Mouse (Mus musculus) embryonic fibroblast, embryonic 13.5 days (primary cell): ENCODE measurements around the gene Adh1.

Experiments
- CTCF ChIP-seq: IDR thresholded peaks from 2 replicates; pipeline ENCODE4 v1.5.1; 2011; ENCODE audit warnings: mild to moderate bottlenecking, control low read depth, low read length, moderate library complexity, borderline replicate concordance; ENCODE audit not compliant: insufficient read depth
- POLR2A ChIP-seq: IDR thresholded peaks from 2 replicates; pipeline ENCODE4 v1.6.1; 2011; ENCODE audit warnings: low read depth, mild to moderate bottlenecking, control low read depth, low read length, moderate library complexity

- TF ChIP-seq CTCF (no peak), POLR2A (no peak)
These were observed 52.2 kb downstream of the Adh1 start, which contains the start of gene Adh6a for GRCm38 (mm10) chr3:138312965-138313364.
